Mouse (Mus musculus) forebrain, embryonic 16.5 days (tissue): Measurements from ENCODE around the gene Dchs2. TPM values are rescaled to one million over a fixed set of nuclear protein-coding genes. Genes with fewer than 3 reads are reported as not detected.
A peak's percentile ranks its signal among the peaks of the same experiment; 100 is the strongest.

Experiments used
- ATAC-seq: fragments of 200-750 bp; cut with Nextera tagmentation; 2 replicates; pipeline ENCODE4 v1.8.0; 2017; ENCODE audit warnings: mild to moderate bottlenecking, moderate library complexity
- H3K27ac ChIP-seq: fragments of 300-500 bp; sonication (generic); 2 replicates; pipeline ENCODE4 v1.5.1; 2014; ENCODE audit warnings: low read length, control low read depth
- H3K27me3 ChIP-seq: fragments of 300-500 bp; sonication (generic); replicated peaks from 2 replicates; pipeline ENCODE4 v1.6.1; 2014; ENCODE audit warnings: low read length; ENCODE audit not compliant: control insufficient read depth, insufficient read depth
- H3K36me3 ChIP-seq: fragments of 300-500 bp; sonication (generic); 2 replicates; pipeline ENCODE4 v1.6.1; 2014; ENCODE audit not compliant: control insufficient read depth, insufficient read depth
- H3K4me1 ChIP-seq: fragments of 300-500 bp; sonication (generic); replicated peaks from 2 replicates; pipeline ENCODE4 v1.6.1; 2014; ENCODE audit warnings: low read length; ENCODE audit not compliant: control insufficient read depth, insufficient read depth
- H3K4me2 ChIP-seq: fragments of 300-500 bp; sonication (generic); 2 replicates; pipeline ENCODE4 v1.6.1; 2014; ENCODE audit warnings: mild to moderate bottlenecking, low read length, control low read depth
- H3K4me3 ChIP-seq: fragments of 300-500 bp; sonication (generic); replicated peaks from 2 replicates; pipeline ENCODE4 v1.5.1; 2014; ENCODE audit warnings: mild to moderate bottlenecking, low read length, control low read depth
- H3K9ac ChIP-seq: fragments of 300-500 bp; sonication (generic); replicated peaks from 2 replicates; pipeline ENCODE4 v1.6.1; 2014; ENCODE audit warnings: low read depth, low read length, control low read depth
- H3K9me3 ChIP-seq: fragments of 300-500 bp; sonication (generic); 2 replicates; pipeline ENCODE4 v1.6.1; 2016; ENCODE audit warnings: low read length; ENCODE audit not compliant: control insufficient read depth
- WGBS: fragments of 180-500 bp; shearing (Covaris S2); extraction: QIAGEN DNeasy Blood & Tissue Kit; methylation state at CpG from one replicate; pipeline ENCODE4 v1.1.7; 2014; 5-methylcytosine and 5-hydroxymethylcytosine counted together
- polyA plus RNA-seq: library from polyadenylated mRNA; unstranded; fragments of >200 nt; fragmentation: Nextera tagmentation; extraction: Ambion mirVana; gene quantifications from 2 replicates; pipeline ENCODE4 v1.2.1, GENCODE M21; 2015

Dchs2 gene
- polyA plus RNA-seq, 1 experiment from 2014 or later, result 0.68 TPM

GRCm38 (mm10) chr3:83145610-83146009, 17.9 kb downstream of the Dchs2 start:
- Histone ChIP-seq H3K4me1 (peaks cover 5% of the 10 kb centered on the region; the same call in 1 of the 2 replicates), H3K36me3 (no peaks in the 10 kb centered on the region), H3K9ac (no peak overlapping the region), H3K9me3 (no peaks in the 10 kb centered on the region), H3K4me3 (no peak overlapping the region), H3K27ac (no peak overlapping the region), H3K27me3 (no peaks in the 10 kb centered on the region), H3K4me2 (no peak overlapping the region)
- no peak for ATAC-seq
- 83% methylated on average over 3 of the region's 3 CpGs for WGBS

DNA sequence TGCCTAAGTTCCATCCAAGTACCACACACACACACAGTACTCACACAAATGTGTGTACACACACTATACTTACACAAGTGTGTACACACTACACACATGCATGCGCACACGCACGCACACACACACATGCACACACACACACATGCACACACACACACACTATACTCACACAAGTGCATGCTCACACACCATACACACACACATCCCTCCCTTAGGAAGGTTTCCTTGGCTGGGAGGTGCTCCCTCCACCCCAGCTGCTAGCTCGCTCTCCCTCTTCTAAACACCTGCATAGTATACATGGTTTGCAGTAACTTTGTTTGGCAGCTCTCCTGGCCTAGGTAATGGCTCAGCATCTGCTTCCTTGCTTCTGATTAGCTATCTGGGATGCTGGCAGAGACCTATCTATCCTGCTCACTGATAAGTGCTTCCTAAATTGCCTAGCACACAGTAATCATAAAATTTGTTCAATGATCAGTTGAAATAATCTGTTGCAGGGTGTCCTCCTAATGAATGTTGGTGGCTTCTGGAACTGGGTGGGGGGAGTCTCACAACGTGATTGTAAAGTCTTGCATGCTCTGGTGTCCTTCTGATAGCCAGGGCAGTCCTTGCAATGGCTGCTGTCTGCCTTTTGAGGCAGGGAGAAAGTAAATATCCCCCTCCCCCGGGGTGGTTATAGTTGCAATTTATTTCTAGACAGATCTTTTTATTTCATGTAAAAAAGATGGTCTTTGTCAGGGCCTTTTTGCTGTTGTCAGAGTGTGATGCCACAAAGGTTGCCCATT, 19.7 kb downstream of the Dchs2 start:
- peaks cover 5% of the 10 kb centered on the region; the same call in 1 of the 2 replicates for H3K4me1 ChIP-seq
- H3K4me3 ChIP-seq, result no peak overlapping the region
- peak overlapping the region; percentile 25 for H3K27ac ChIP-seq
- no peak overlapping the region for H3K4me2 ChIP-seq
- no peaks in the 10 kb centered on the region for H3K9me3 ChIP-seq
- H3K27me3 ChIP-seq, result no peaks in the 10 kb centered on the region
- WGBS, result 72% methylated on average over 6 of the region's 6 CpGs
- no peak overlapping the region for H3K9ac ChIP-seq
- H3K36me3 ChIP-seq, result no peaks in the 10 kb centered on the region
- peak; percentile 44 for ATAC-seq

DNA sequence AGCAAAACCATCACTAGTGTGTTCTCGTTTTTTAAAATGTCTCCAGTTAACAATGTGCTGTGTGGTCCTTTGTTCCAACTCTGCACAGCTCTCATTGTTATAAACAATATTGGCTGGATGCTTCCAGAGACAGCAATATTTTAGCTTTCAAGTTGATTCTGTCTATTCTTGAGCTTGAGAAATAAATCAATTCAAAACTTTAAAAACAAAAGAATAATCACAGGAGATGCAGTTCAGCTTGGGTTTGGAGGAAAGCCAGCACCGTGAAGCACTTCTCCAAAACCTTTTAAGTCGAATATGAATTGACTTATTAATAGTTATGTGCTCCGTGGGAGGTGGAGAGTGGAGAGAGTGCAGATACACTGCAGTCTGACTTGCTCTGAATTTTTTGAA, 20.3 kb downstream of the Dchs2 start:
- H3K4me2 ChIP-seq, result no peak overlapping the region
- H3K9ac ChIP-seq, result no peak overlapping the region
- no peaks in the 10 kb centered on the region for H3K9me3 ChIP-seq
- H3K36me3 ChIP-seq, result no peaks in the 10 kb centered on the region
- H3K27ac ChIP-seq, result peak overlapping the region; percentile 25
- H3K4me3 ChIP-seq, result no peak overlapping the region
- peak; percentile 82 for ATAC-seq
- WGBS, result 29% methylated on average over 4 of the region's 4 CpGs
- peaks cover 5% of the 10 kb centered on the region; the same call in 1 of the 2 replicates for H3K4me1 ChIP-seq
- H3K27me3 ChIP-seq, result no peaks in the 10 kb centered on the region

DNA sequence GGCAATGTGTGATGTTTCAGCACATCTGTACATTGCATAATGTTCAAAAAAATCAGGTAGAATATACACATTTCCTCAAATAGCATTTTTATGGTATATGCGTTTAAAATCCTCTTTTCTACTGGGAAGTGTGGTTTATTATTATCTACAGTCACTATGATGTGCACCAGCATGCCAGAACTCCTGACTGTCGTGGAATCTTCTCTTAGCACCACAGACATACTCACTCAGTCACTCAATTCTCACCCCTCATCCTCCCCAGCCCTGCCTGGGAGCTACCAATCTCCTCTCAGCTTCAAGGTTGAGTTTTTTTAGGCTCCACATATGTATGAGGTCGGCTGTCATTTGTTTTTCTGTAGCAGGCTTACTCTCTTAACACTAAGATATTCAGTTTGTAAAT, 20.8 kb downstream of the Dchs2 start:
- Histone ChIP-seq H3K9me3 (no peaks in the 10 kb centered on the region), H3K4me2 (no peak overlapping the region), H3K27me3 (no peaks in the 10 kb centered on the region), H3K27ac (peak overlapping the region; percentile 70), H3K36me3 (no peaks in the 10 kb centered on the region), H3K9ac (no peak overlapping the region), H3K4me3 (no peak overlapping the region), H3K4me1 (peaks cover 5% of the 10 kb centered on the region; the same call in 1 of the 2 replicates)
- ATAC-seq, result peak; percentile 48; the same call in 1 of the 2 replicates
- 63% methylated on average over 3 of the region's 3 CpGs for WGBS

DNA sequence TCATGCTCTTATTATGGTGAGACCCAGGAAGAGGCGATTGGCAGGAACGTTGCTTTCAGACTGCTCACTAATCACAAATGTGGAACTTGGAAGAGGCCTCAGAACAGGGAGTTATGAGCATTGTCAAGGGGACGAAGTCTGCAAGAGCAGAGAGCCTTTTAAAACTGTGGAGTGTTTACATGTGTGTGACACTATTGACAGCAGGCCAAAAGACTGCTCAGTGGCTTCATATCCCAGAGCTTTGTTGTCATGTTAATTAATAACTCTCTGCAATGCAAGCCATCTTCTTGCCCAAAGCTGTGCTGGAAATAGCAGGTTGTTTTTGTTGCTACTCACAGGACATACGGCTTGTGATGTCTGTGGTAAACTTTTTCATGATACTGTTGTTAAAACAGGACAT, 27.9 kb downstream of the Dchs2 start:
- H3K4me2 ChIP-seq, result no peak overlapping the region
- H3K27me3 ChIP-seq, result no peaks in the 10 kb centered on the region
- H3K4me1 ChIP-seq, result peaks cover 7% of the 10 kb centered on the region; the same call in 1 of the 2 replicates
- no peak overlapping the region for H3K4me3 ChIP-seq
- no peak for ATAC-seq
- H3K9me3 ChIP-seq, result no peaks in the 10 kb centered on the region
- 25% methylated on average over 4 of the region's 4 CpGs for WGBS
- no peak overlapping the region for H3K9ac ChIP-seq
- no peaks in the 10 kb centered on the region for H3K36me3 ChIP-seq
- no peak overlapping the region for H3K27ac ChIP-seq

DNA sequence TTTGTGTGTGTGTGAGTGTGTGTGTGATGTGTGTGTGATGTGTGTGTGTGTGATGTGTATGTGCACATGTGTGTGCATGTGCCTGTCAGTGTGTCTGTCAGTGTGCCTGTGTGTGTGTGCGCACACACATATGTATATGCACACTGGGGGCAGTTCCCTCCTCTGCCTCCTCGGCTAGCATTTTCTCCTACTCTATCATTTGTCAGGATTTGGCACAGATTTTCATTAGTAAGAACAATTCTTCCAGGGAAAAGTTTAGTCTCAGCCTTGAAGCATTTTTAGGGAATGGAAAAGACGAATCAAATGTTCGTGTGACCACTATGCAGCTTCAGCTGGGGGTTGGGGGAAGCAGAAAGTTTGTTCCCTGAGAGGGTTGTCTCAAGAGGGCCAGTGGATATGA, 28.4 kb downstream of the Dchs2 start:
- 76% methylated on average over 4 of the region's 4 CpGs for WGBS
- peaks cover 7% of the 10 kb centered on the region for H3K4me1 ChIP-seq
- H3K9ac ChIP-seq, result no peak overlapping the region
- no peak overlapping the region for H3K4me3 ChIP-seq
- no peak overlapping the region for H3K27ac ChIP-seq
- no peak overlapping the region for H3K4me2 ChIP-seq
- no peaks in the 10 kb centered on the region for H3K27me3 ChIP-seq
- no peaks in the 10 kb centered on the region for H3K9me3 ChIP-seq
- no peaks in the 10 kb centered on the region for H3K36me3 ChIP-seq
- ATAC-seq, result no peak

DNA sequence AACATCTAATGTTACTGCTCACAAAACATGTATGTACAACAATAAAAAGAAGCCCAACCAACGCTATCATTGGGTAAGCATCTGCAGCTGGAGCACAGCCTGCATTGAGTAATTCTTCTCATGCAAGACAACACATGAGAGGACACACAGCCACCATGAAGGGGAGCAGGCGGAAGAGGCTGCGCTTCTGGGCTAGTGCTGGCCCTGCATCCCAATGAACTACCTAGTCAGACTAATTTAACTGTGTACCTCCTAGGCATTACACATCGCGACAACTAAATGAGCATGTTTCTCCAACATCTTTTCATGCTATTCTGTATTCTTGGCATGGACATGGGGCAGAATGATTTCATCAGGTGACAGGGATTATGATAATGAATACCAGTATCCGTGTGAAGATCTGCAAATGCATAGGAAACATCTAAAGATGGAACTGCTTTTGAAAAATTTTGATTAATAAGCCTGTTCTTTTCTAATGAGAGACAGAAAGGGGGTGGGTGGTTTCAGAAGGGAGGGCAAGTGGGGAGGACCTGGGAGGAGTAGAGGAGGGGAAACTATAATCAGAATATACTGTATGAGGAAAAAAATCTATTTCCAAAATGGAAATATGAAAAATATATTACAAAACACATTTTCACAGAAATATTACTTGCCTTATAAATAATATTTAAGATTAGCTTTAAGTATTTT, 33.9 kb downstream of the Dchs2 start:
- 18% methylated on average over 6 of the region's 6 CpGs for WGBS
- no peak overlapping the region for H3K9ac ChIP-seq
- no peaks in the 10 kb centered on the region for H3K36me3 ChIP-seq
- no peak overlapping the region for H3K27ac ChIP-seq
- H3K4me2 ChIP-seq, result no peak overlapping the region
- ATAC-seq, result 0 out of 2 replicates have a peak, but pooled peaks have one; percentile 40
- H3K27me3 ChIP-seq, result no peaks in the 10 kb centered on the region
- H3K9me3 ChIP-seq, result no peaks in the 10 kb centered on the region
- peaks cover 7% of the 10 kb centered on the region for H3K4me1 ChIP-seq
- no peak overlapping the region for H3K4me3 ChIP-seq

DNA sequence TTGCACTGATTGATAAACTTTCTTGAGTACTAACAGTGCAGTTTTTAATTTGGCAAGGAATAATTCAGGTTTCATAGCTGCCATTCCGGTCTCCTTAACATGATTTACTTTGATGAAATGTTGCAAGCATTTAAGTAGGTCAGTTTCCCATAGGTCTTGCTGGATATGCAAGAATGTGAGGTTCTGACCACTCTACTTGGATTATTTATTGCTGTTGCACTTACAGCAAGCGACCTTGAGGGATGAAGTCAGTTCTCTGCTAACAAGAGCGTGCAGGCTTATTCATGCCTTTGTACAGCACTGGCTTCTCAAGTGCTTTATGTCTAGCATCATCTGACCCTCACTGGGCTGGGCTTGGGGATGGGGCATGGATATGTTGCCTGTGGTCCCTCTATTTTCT, 35.9 kb downstream of the Dchs2 start:
- Histone ChIP-seq H3K4me2 (no peak overlapping the region), H3K4me1 (peaks cover 7% of the 10 kb centered on the region), H3K4me3 (no peak overlapping the region), H3K27me3 (no peaks in the 10 kb centered on the region), H3K9me3 (no peaks in the 10 kb centered on the region), H3K9ac (no peak overlapping the region), H3K27ac (no peak overlapping the region), H3K36me3 (no peaks in the 10 kb centered on the region)
- 90% methylated on average over 3 of the region's 3 CpGs for WGBS
- ATAC-seq, result no peak

GRCm38 (mm10) chr3:83185527-83185926, 57.8 kb downstream of the Dchs2 start:
- no peak for ATAC-seq
- Histone ChIP-seq H3K4me1 (no peaks in the 10 kb centered on the region), H3K4me3 (no peak overlapping the region), H3K9me3 (no peaks in the 10 kb centered on the region), H3K9ac (no peak overlapping the region), H3K27me3 (no peaks in the 10 kb centered on the region), H3K4me2 (no peak overlapping the region), H3K27ac (no peak overlapping the region), H3K36me3 (no peaks in the 10 kb centered on the region)
- WGBS, result 94% methylated on average over 5 of the region's 5 CpGs
